Mouse (Mus musculus): ENCODE results near the gene Syngr4.
A peak's percentile ranks its signal among the peaks of the same experiment; 100 is the strongest.
"Not testable (repeated sequence)": the region's sequence is repeated elsewhere in the genome, so short reads cannot be mapped to it uniquely, and the experiment has no call there.

Syngr4 gene

DNA sequence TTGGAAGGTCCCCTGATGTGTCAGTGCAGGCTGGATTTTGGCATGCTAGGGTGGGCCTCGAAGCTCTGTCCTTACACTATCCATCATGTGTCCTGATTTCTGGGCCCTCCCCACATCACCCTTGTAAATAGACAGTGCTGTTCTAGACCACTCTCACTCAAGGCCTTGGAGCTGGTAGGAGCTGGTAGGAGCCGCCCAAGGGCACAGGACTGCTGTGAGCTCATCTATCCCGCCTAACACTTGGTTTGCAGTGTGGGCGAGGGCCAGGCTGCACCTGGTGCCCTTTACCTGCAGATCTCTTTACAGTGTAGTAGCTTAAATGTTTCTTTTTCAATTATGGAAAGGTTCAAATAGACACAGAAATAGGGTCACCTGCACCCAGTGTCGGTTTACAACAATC is 18.5 kb upstream of the Syngr4 start:
- DNase-seq (ENCODE audit: low read depth), result no peak

DNA sequence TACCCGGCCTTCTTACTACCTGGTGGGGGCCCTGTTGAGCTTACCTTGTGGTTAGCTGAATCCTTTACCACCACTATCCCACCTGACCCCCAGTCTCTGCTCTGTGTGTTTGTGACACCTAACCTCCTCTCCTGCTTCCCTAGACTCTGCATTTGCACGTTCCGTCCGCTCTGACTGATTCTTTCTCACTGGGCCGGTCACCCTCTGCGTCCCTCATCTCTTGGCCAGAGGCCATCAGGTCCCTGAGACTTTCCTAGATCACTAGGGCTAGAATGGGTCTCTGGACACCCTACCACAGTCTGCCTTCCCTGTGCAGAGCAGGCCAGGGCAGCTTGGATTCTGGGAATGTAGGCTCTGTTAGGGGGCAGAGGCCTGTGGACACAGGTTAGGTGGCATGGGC is 17.6 kb upstream of the Syngr4 start:
- no peak for DNase-seq (ENCODE audit: low read depth)

- no peak for DNase-seq (ENCODE audit: low read depth)
Observed at GRCm38 (mm10) chr7:45909145-45909544, 12.6 kb upstream of the Syngr4 start.

- DNase-seq (ENCODE audit: low read depth), result no peak
Observed at GRCm38 (mm10) chr7:45908384-45908783, 11.9 kb upstream of the Syngr4 start.

DNA sequence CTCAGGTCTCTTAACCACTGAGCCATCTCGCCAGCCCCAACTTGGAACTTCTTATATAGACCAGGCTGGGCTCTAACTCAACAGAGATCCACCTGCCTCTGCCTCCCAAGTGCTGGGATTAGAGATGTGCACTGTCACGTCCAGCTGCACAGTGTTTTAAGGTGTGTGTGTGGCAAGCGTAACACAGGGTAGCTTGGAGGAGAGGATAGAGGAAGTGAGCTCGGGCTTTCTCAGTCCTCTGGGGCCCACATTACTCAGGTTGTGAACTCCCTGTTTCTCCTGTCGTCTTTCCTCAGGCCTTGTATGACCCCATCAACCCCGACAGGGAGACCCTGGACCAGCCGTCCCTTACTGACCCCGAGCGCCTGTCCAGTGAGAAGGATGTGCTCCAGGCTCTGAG is 10.1 kb upstream of the Syngr4 start:
- DNase-seq (ENCODE audit: low read depth), result no peak

GRCm38 (mm10) chr7:45902481-45903002 is 6.0 kb upstream of the Syngr4 start:
- no peak for DNase-seq (ENCODE audit: low read depth)

DNA sequence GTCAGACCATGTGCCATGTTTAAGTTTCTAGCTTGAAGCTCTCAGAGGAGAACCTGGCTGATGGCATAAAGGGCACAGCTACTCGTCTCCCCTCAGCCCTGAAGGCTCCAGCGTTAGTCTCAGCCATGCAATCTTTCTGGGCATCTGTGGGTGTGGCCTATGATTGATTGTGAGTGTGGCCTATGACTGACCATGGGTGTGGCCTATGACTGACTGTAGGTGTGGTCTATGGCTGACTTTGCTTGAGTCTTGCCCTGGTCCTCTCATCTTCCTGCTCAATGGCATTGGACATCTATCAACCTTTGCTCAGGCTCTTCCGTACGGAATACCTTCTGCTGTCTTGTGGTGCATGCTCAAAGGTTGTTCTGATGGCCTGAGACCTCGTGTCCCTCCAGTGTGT is 5.0 kb upstream of the Syngr4 start:
- DNase-seq (ENCODE audit: low read depth), result peak; percentile 80

- not testable (repeated sequence) for DNase-seq (ENCODE audit: low read depth)
Observed at GRCm38 (mm10) chr7:45898125-45898524, 1.6 kb upstream of the Syngr4 start.

DNA sequence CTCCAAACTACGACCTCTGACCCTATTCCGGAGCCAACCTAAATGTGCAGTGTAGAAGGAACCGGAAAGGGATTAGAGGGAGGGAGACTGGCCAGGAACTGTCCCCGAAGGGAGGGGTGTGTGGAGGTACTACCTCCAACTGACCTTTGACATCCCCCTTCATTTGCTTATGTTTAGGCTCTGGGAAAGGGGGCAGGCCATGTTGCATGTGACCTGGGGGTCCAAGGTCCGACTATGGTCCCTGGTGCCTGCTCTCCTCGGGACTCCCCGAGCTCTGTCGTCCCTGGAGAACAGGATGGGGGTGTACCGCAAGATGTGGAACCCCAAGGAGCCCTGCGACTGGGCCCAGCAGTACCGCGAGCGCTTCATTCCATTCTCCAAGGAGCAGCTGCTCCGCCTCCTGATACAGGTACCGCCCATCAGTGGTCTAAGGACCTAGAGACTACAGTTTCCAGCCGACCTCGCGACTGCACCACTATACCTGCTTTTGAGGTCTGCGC is 794 bp upstream of the Syngr4 start:
- peak; percentile 60 for DNase-seq (ENCODE audit: low read depth)

GRCm38 (mm10) chr7:45895931-45896516 is 490 bp downstream of the Syngr4 start:
- no peak for DNase-seq (ENCODE audit: low read depth)

- no peak for DNase-seq (ENCODE audit: low read depth)
Observed at GRCm38 (mm10) chr7:45892651-45893050, 3.9 kb downstream of the Syngr4 start.

DNA sequence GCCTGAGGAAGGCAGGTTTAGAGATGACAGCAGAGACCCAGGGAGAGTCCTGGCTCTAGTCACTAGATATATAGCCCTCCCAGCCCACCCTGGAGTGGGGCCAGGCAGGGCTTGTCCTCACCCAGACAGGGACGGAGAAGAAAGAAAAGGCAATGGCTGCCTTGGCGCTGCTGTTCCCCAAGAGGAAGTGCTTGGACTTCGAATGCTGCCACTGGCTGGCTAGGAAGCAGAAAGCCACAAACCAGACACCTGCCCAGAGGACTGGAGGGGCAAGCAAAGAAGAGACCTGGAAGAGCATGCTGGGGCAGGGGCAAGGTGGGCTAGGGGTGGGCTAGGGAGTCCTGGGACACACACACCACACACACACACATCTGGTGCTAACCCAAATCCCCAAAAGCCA is 9.3 kb downstream of the Syngr4 start:
- no peak for DNase-seq (ENCODE audit: low read depth)

DNA sequence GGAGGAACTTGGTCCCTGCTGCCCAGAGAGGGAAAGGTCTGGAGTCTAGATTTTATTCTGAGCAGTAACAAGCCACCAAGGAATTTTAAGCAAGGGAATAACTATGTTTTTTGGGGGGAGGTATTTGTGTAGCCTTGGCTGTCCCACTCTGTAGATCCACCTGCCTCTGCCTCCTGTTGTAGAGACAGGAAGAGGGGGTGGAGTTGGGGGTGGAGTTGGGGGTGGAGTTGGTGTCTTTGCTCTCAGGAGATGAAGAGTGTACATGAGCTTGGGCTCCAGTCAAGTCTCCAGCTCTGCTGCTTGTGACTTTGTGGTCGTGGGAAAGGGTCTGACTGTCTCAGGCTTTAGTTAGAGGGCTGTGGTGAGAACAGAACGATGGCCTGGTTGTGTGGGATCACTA is 15.5 kb downstream of the Syngr4 start:
- no peak for DNase-seq (ENCODE audit: low read depth)

DNA sequence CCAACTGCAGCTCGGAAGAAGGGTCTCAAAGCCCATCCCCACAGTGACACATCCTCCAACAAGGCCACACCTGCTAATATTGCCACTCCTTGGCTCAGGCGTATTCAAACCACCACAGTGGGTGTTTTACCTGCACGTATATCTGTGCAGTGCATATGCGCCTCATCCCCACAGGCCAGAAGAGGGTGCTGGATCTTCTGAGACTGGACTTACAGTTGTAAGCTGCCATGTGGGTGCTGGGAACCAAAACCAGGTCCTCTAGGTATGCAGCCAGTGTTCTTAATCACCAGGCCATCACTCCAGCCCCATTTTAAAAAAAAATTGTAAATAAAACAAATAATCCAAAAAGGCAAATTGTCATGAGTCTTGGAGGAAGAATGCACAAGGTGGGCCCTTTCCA is 16.0 kb downstream of the Syngr4 start:
- DNase-seq (ENCODE audit: low read depth), result no peak

DNA sequence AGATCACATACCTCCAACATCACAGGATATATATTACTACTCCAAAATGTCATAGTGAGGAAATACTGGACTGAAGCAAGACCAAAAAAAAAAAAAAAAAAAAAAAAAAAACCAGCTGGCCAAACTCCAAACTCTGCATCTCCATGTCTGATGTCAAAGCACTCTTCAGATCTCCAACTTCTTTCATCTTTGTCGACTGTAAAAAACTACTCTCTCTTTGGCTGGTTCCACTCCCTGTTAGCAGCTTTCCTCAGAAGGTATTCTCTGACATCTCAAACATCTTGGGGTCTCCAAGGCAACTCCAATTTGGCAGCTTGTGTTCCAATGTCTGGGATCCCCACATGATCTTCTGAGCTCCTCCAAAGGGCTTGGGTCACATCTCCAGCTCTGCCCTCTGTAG is 18.2 kb downstream of the Syngr4 start, which contains the start of gene Grin2d:
Gene Grin2d (minus strand): TSS at position 101 of the 400 bp plus-strand sequence.
- DNase-seq (ENCODE audit: low read depth), result not testable (repeated sequence)

GRCm38 (mm10) chr7:45876895-45877294 is 19.6 kb downstream of the Syngr4 start:
- DNase-seq (ENCODE audit: low read depth), result no peak

GRCm38 (mm10) chr7:45873061-45873947 is 23.2 kb downstream of the Syngr4 start:
- peak; percentile 44 for DNase-seq (ENCODE audit: low read depth)

GRCm38 (mm10) chr7:45872624-45873023 is 23.9 kb downstream of the Syngr4 start, which contains the start of gene Kdelr1:
TSS of gene Kdelr1 (plus strand) at chr7:45872772.
- DNase-seq (ENCODE audit: low read depth), result peak; percentile 82

- no peak for DNase-seq (ENCODE audit: low read depth)
Observed at GRCm38 (mm10) chr7:45870282-45871058, 26.0 kb downstream of the Syngr4 start.

DNA sequence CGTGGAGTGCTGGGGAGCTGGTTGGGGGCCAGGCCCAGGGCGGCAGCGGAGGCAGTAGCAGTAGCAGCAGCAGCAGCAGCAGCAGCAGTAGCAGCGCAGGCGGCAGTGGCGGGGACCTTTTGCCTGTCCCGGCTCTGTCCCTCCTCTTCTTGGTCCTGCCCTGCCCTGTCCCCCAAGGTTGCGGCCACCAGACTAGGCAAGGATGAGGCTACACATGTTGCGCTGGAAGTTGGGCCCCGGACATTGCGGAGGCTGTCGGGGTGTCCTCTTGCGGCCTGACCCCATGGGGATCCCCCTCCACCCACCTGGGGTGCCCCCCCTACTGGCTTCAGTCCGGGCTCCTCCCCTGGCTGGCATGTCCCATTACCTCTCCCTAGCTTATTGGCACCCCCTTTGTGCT is 26.7 kb downstream of the Syngr4 start:
- DNase-seq (ENCODE audit: low read depth), result no peak

DNA sequence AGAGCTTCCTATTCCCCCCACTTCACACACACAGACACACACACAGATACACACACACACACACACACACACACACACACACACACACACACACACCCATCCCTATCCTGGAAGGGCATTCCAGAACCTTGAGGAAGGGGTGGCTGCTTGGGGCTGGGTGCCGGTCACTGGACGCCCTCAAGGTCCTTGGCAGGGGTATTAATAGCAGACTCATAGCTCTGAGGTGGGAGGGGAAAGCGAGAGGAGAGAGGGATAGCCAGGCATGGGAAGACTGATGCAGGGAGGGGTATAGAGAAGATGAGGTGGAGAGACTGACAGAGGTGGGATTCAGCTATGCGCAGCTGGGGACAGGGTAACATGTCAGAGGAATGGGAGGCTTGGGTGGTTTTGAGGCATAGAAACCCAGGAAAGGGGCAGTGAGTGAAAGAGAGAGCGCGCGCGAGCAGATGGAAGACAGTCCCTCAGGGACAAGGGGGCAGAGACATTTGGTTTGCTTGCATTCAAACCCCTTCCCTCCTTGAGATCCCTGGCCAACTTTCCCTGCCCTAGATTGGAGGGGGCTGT is 27.3 kb downstream of the Syngr4 start:
- DNase-seq (ENCODE audit: low read depth), result no peak

- DNase-seq (ENCODE audit: low read depth), result no peak
Observed at GRCm38 (mm10) chr7:45867871-45868270, 28.6 kb downstream of the Syngr4 start.

All from c-Kit-positive CD71-positive TER-119-negative erythroid progenitor cells, embryonic 14.5 days (primary cell).